Mouse (Mus musculus) liver, adult 2 months (tissue): ENCODE data around the gene Yars. TPM values are rescaled to one million over a fixed set of nuclear protein-coding genes. Genes with fewer than 3 reads are reported as not detected.

ENCODE experiments used
- DNase-seq: peaks from one replicate; pipeline ENCODE4 v3.0.0-alpha.2; 2011; ENCODE audit warnings: low read depth, low spot score; ENCODE audit errors: extremely low read depth
- H3K27ac ChIP-seq: fragments of 200-500 bp; replicated peaks from 2 replicates; pipeline ENCODE4 v1.5.1; 2012; ENCODE audit warnings: low read depth, mild to moderate bottlenecking, control low read depth, inconsistent platforms, low read length; ENCODE audit not compliant: insufficient read depth
- H3K27me3 ChIP-seq: fragments of 200-500 bp; 2 replicates; pipeline ENCODE4 v1.6.1; 2012; ENCODE audit warnings: mild to moderate bottlenecking, moderate library complexity, low read length, inconsistent platforms; ENCODE audit not compliant: control insufficient read depth, insufficient read depth
- H3K36me3 ChIP-seq: fragments of 200-500 bp; 2 replicates; pipeline ENCODE4 v1.6.1; 2012; ENCODE audit warnings: low read length, inconsistent platforms; ENCODE audit not compliant: control insufficient read depth, insufficient read depth
- H3K4me1 ChIP-seq: fragments of 200-500 bp; 2 replicates; pipeline ENCODE4 v1.6.1; 2011; ENCODE audit warnings: low read length; ENCODE audit not compliant: control insufficient read depth, insufficient read depth
- H3K4me3 ChIP-seq: fragments of 200-500 bp; 2 replicates; pipeline ENCODE4 v1.5.1; 2011; ENCODE audit warnings: low read depth, mild to moderate bottlenecking, control low read depth, low read length, moderate library complexity; ENCODE audit not compliant: insufficient read depth
- H3K79me2 ChIP-seq: fragments of 200-500 bp; 2 replicates; pipeline ENCODE4 v1.6.1; 2012; ENCODE audit warnings: inconsistent platforms, mild to moderate bottlenecking, low read length, moderate library complexity; ENCODE audit not compliant: control insufficient read depth, insufficient read depth
- H3K9ac ChIP-seq: fragments of 200-500 bp; 2 replicates; pipeline ENCODE4 v1.6.1; 2012; ENCODE audit warnings: low read depth, mild to moderate bottlenecking, control low read depth, inconsistent platforms, low read length
- CTCF ChIP-seq: fragments of 200-500 bp; IDR thresholded peaks from 2 replicates; pipeline ENCODE4 v1.5.1; 2011; ENCODE audit warnings: low read depth, low read length, control low read depth
- POLR2A ChIP-seq: fragments of 200-500 bp; IDR thresholded peaks from 2 replicates; pipeline ENCODE4 v1.6.1; 2011; ENCODE audit warnings: low read length, control low read depth; ENCODE audit not compliant: insufficient read depth; ENCODE audit errors: extremely low read depth
- WGBS: fragments of 180-500 bp; shearing (Covaris S2); methylation state at CpG from one replicate; pipeline ENCODE4 v1.1.7; 2018; 5-methylcytosine and 5-hydroxymethylcytosine counted together
- polyA plus RNA-seq: library from polyadenylated mRNA; depleted of rRNA; stranded (reverse); fragments of >200 nt; gene quantifications from 2 replicates; pipeline ENCODE4 v1.2.3, GENCODE M21; 2012; rRNA removed
- total RNA-seq: library from RNA; depleted of rRNA; stranded (reverse); fragments of >200 nt; gene quantifications from 2 replicates; pipeline ENCODE4 v1.2.3, GENCODE M21; 2014; rRNA removed

The Yars gene
- total RNA-seq, result 17.2 and 18.5 TPM in 2 replicates
- polyA plus RNA-seq, result 10.7 and 15.3 TPM in 2 replicates

- TF ChIP-seq POLR2A (0 out of 2 replicates have a peak, but pooled peaks have one; percentile 51), CTCF (no peak)
- peaks cover 17% of the 10 kb centered on the region; the same call in 1 of the 2 replicates for H3K4me1 ChIP-seq
- H3K4me3 ChIP-seq, result peak within 1 kb of the TSS; percentile 96
- H3K36me3 ChIP-seq, result no peaks in the 10 kb centered on the region
- peaks cover 24% of the 10 kb centered on the region; the same call in 1 of the 2 replicates for H3K79me2 ChIP-seq
- no peaks in the 10 kb centered on the region for H3K27me3 ChIP-seq
- peak within 1 kb of the TSS; percentile 86 for H3K27ac ChIP-seq
- H3K9ac ChIP-seq, result peak within 1 kb of the TSS; percentile 88
- under 1% methylated on average over 57 of the region's 58 CpGs for WGBS
- DNase-seq, result peak; percentile 93
These were observed at the start of gene Yars, which contains the start of gene S100pbp for GRCm38 (mm10) chr4:129189542-129190519. Gene Yars, plus strand, starts transcription at chr4:129189760. Gene S100pbp, minus strand, starts transcription at chr4:129189727.

- Histone ChIP-seq H3K4me1 (peaks cover 13% of the 10 kb centered on the region), H3K79me2 (no peaks in the 10 kb centered on the region), H3K9ac (no peak overlapping the region), H3K27ac (no peak overlapping the region), H3K36me3 (no peaks in the 10 kb centered on the region), H3K4me3 (no peak overlapping the region), H3K27me3 (no peaks in the 10 kb centered on the region)
- no peak for TF ChIP-seq CTCF
- no peak for TF ChIP-seq POLR2A
- no peak for DNase-seq
- WGBS, result 86% methylated on average over 4 of the region's 4 CpGs
These were observed 48.8 kb upstream of the Yars start for GRCm38 (mm10) chr4:129140808-129141207.

- no peak for TF ChIP-seq POLR2A
- TF ChIP-seq CTCF, result 0 out of 2 replicates have a peak, but pooled peaks have one; percentile 0
- 35% methylated on average over 17 of the region's 17 CpGs for WGBS
- H3K9ac ChIP-seq, result no peak overlapping the region
- no peaks in the 10 kb centered on the region for H3K79me2 ChIP-seq
- peaks cover 18% of the 10 kb centered on the region for H3K4me1 ChIP-seq
- H3K4me3 ChIP-seq, result no peak overlapping the region
- no peaks in the 10 kb centered on the region for H3K27me3 ChIP-seq
- DNase-seq, result peak; percentile 90
- no peak overlapping the region for H3K27ac ChIP-seq
- no peaks in the 10 kb centered on the region for H3K36me3 ChIP-seq
These were observed 47.8 kb upstream of the Yars start for GRCm38 (mm10) chr4:129141560-129142438.

GRCm38 (mm10) chr4:129142439-129143045 lies 47.0 kb upstream of the Yars start:
- DNase-seq, result no peak
- Histone ChIP-seq H3K79me2 (no peaks in the 10 kb centered on the region), H3K27me3 (no peaks in the 10 kb centered on the region), H3K27ac (peak overlapping the region; percentile 16; the same call in 1 of the 2 replicates), H3K9ac (no peak overlapping the region), H3K4me3 (peak overlapping the region; percentile 35), H3K36me3 (no peaks in the 10 kb centered on the region), H3K4me1 (peaks cover 16% of the 10 kb centered on the region)
- no peak for TF ChIP-seq CTCF
- no peak for TF ChIP-seq POLR2A
- WGBS, result 26% methylated on average over 11 of the region's 11 CpGs

- no peak overlapping the region for H3K4me3 ChIP-seq
- H3K27ac ChIP-seq, result no peak overlapping the region
- no peak overlapping the region for H3K9ac ChIP-seq
- no peaks in the 10 kb centered on the region for H3K36me3 ChIP-seq
- no peaks in the 10 kb centered on the region for H3K79me2 ChIP-seq
- TF ChIP-seq POLR2A (no peak), CTCF (no peak)
- no peaks in the 10 kb centered on the region for H3K27me3 ChIP-seq
- 87% methylated on average over 5 of the region's 5 CpGs for WGBS
- DNase-seq, result peak; percentile 22
- peaks cover 16% of the 10 kb centered on the region for H3K4me1 ChIP-seq
These were observed 46.1 kb upstream of the Yars start for GRCm38 (mm10) chr4:129143509-129143908.
